Mouse (Mus musculus) ES-Bruce4 (cell line): ENCODE data around the gene Fam50b. TPM values are rescaled to one million over a fixed set of nuclear protein-coding genes. Genes with fewer than 3 reads are reported as not detected.

Source experiments
- H3K27ac ChIP-seq: 2 replicates; pipeline ENCODE4 v1.5.1; 2012; ENCODE audit warnings: low read length, inconsistent platforms; ENCODE audit not compliant: insufficient read depth
- H3K27me3 ChIP-seq: 2 replicates; pipeline ENCODE4 v1.6.1; 2012; ENCODE audit warnings: mild to moderate bottlenecking, low read length, inconsistent platforms; ENCODE audit not compliant: control insufficient read depth, poor library complexity, insufficient read depth, severe bottlenecking
- H3K36me3 ChIP-seq: 2 replicates; pipeline ENCODE4 v1.6.1; 2012; ENCODE audit warnings: inconsistent platforms, mild to moderate bottlenecking, low read length, moderate library complexity; ENCODE audit not compliant: control insufficient read depth, poor library complexity, insufficient read depth, severe bottlenecking
- H3K4me1 ChIP-seq: one replicate; pipeline ENCODE4 v1.8.1; 2011; ENCODE audit warnings: low read length; ENCODE audit not compliant: control insufficient read depth, insufficient read depth
- H3K4me3 ChIP-seq: 2 replicates; pipeline ENCODE4 v1.5.1; 2011; ENCODE audit warnings: low read depth, mild to moderate bottlenecking, low read length
- H3K9ac ChIP-seq: 2 replicates; pipeline ENCODE4 v1.6.1; 2012; ENCODE audit warnings: low read depth, mild to moderate bottlenecking, inconsistent platforms; ENCODE audit not compliant: poor library complexity, severe bottlenecking
- H3K9me3 ChIP-seq: replicated peaks from 2 replicates; pipeline ENCODE4 v1.6.1; 2012; ENCODE audit warnings: mild to moderate bottlenecking, low read length, inconsistent platforms; ENCODE audit not compliant: control insufficient read depth, poor library complexity, insufficient read depth, severe bottlenecking
- CTCF ChIP-seq: IDR thresholded peaks from one replicate; pipeline ENCODE4 v1.8.1; 2011; ENCODE audit warnings: low read depth, low read length
- EP300 ChIP-seq: IDR thresholded peaks from 2 replicates; pipeline ENCODE4 v1.6.1; 2011; ENCODE audit warnings: low read depth, low read length; ENCODE audit not compliant: insufficient read depth
- POLR2A ChIP-seq: IDR thresholded peaks from one replicate; pipeline ENCODE4 v1.8.1; 2011; ENCODE audit warnings: low read length; ENCODE audit not compliant: insufficient read depth
- polyA plus RNA-seq: library from polyadenylated mRNA; stranded (reverse); fragments of >200 nt; gene quantifications from 2 replicates; pipeline ENCODE4 v1.2.4, GENCODE M21; 2011; ENCODE audit warnings: low read depth; ENCODE audit not compliant: missing spikeins, insufficient read depth, insufficient read length

Gene Fam50b
- polyA plus RNA-seq, 1 experiment = not detected

DNA sequence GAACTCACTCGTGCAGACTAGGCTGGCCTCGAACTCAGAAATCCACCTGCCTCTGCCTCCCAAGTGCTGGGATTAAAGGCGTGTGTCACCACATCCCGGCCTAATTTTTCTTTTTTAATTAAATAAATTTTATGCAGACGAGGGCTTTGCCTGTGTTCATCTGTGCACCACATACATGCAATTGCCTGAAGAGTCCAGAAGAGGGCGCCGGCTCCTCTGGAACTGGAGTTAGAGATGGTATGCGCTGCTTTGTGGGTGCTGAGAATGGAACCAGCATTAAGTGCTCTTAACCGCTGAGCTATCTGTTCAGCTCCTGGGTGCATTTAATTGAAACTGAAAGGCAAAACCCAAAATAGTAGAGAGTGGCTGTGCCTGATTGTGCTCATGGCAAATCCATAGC, 6.6 kb downstream of the Fam50b start:
- H3K9ac ChIP-seq = no peak overlapping the region
- no peak overlapping the region; the same call in 1 of the 2 replicates for H3K27ac ChIP-seq
- no peaks in the 10 kb centered on the region for H3K36me3 ChIP-seq
- no peaks in the 10 kb centered on the region for H3K4me1 ChIP-seq
- H3K4me3 ChIP-seq = no peak overlapping the region
- no peaks in the 10 kb centered on the region for H3K9me3 ChIP-seq
- TF ChIP-seq POLR2A = no peak
- peak; percentile 66 for TF ChIP-seq CTCF
- no peak for TF ChIP-seq EP300
- H3K27me3 ChIP-seq = peaks cover 4% of the 10 kb centered on the region; the same call in 1 of the 2 replicates

DNA sequence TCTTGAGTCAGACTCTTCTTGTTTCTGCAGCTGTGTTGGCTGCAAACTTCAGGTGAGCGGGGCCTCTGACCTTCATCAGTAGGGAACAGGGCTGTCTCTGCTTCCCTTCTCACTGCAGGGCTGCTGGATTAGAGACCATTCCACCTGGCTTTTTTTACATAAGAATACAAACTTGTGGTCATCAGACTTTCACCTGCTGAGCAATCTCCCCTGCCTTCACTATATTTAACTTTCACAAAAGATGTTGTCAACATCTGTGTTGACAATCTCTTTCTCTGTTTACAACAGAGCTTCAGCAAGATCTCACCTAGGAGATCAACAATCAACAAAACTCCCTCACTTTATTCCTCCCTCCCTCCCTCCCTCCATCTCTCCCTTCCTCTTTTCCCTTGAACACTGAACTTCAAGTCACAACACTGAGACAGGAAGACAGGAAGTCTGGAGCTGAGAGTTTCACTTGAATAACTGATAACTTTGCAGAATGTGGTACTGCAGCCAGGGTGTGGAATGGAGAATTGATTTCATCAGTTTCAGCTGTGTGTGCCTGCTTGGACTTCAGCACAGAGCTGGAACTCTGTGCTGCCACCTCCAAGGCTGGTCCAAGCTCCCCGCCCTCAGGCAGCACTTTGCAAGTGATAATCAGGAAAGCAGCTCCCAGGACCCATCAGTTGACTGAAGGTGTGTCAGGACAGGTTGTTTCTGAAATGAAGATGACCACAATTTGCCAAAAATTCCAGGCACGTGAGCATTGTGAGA, 7.3 kb downstream of the Fam50b start:
- Histone ChIP-seq H3K36me3 (no peaks in the 10 kb centered on the region), H3K27me3 (peaks cover 6% of the 10 kb centered on the region; the same call in 1 of the 2 replicates), H3K4me3 (no peak overlapping the region), H3K4me1 (no peaks in the 10 kb centered on the region), H3K27ac (no peak overlapping the region; the same call in 1 of the 2 replicates), H3K9me3 (no peaks in the 10 kb centered on the region), H3K9ac (no peak overlapping the region)
- no peak for TF ChIP-seq POLR2A
- no peak for TF ChIP-seq CTCF
- TF ChIP-seq EP300 = peak; percentile 88

DNA sequence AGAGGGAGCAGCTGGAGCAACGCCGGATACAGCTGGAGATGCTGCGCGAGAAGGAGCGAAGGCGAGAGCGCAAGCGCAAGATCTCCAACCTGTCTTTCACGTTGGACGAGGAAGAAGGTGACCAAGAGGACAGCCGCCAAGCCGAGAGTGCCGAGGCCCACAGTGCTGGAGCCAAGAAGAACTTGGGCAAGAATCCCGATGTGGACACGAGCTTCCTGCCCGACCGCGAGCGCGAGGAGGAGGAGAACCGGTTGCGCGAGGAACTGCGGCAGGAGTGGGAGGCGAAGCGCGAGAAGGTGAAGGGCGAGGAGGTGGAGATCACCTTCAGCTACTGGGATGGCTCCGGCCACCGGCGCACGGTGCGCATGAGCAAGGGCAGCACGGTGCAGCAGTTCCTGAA, 12.2 kb downstream of the Fam50b start:
- Histone ChIP-seq H3K4me1 (no peaks in the 10 kb centered on the region), H3K36me3 (no peaks in the 10 kb centered on the region), H3K9me3 (0 out of 2 replicates have a peak, but pooled peaks cover 3% of the 10 kb centered on the region), H3K9ac (no peak overlapping the region), H3K27me3 (peaks cover 10% of the 10 kb centered on the region), H3K27ac (no peak overlapping the region), H3K4me3 (peak overlapping the region; percentile 59)
- TF ChIP-seq EP300 = no peak
- TF ChIP-seq POLR2A = no peak
- TF ChIP-seq CTCF = no peak

DNA sequence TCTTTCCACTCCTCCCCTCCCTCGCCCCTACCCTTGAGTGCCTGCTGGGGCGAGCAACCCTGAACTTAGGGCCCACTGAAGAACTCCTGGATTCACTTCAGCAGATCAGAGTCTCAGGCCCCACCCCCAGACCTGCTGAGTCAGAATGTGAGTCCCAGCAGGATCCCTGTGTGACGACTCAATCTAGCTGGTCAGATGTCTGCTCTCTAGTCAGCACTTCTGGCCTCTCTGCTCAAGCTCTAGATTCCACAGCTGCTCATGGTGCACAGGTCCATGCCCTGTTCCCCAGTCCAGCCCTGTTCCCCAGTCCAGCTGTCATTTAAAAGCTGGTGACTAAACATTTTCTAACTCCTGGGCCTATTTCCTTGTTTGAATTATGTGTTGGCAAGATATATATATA, 13.9 kb downstream of the Fam50b start:
- TF ChIP-seq EP300 = no peak
- H3K27ac ChIP-seq = no peak overlapping the region
- H3K9me3 ChIP-seq = 0 out of 2 replicates have a peak, but pooled peaks cover 3% of the 10 kb centered on the region
- H3K4me1 ChIP-seq = no peaks in the 10 kb centered on the region
- H3K36me3 ChIP-seq = no peaks in the 10 kb centered on the region
- H3K9ac ChIP-seq = no peak overlapping the region
- peaks cover 10% of the 10 kb centered on the region for H3K27me3 ChIP-seq
- H3K4me3 ChIP-seq = no peak overlapping the region

DNA sequence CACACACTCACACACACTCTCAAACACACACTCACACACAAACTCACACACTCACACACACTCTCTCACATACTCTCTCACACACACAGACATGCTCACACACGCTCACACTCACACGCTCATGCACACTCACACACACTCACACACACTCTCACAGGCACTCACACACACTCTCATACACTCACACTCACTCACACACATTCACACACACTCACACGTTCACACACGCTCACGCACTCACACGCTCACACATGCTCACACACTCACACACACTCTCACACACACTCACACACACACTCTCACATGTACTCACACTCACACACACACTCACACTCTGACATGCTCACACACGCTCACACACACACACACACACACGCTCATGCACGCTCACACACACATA, 24.6 kb downstream of the Fam50b start:
- Histone ChIP-seq H3K9me3 (no peaks in the 10 kb centered on the region), H3K9ac (no peak overlapping the region), H3K27ac (no peak overlapping the region), H3K4me3 (no peak overlapping the region), H3K4me1 (peaks cover 1% of the 10 kb centered on the region), H3K36me3 (no peaks in the 10 kb centered on the region), H3K27me3 (no peaks in the 10 kb centered on the region)
- TF ChIP-seq EP300 (no peak), CTCF (no peak), POLR2A (no peak)

DNA sequence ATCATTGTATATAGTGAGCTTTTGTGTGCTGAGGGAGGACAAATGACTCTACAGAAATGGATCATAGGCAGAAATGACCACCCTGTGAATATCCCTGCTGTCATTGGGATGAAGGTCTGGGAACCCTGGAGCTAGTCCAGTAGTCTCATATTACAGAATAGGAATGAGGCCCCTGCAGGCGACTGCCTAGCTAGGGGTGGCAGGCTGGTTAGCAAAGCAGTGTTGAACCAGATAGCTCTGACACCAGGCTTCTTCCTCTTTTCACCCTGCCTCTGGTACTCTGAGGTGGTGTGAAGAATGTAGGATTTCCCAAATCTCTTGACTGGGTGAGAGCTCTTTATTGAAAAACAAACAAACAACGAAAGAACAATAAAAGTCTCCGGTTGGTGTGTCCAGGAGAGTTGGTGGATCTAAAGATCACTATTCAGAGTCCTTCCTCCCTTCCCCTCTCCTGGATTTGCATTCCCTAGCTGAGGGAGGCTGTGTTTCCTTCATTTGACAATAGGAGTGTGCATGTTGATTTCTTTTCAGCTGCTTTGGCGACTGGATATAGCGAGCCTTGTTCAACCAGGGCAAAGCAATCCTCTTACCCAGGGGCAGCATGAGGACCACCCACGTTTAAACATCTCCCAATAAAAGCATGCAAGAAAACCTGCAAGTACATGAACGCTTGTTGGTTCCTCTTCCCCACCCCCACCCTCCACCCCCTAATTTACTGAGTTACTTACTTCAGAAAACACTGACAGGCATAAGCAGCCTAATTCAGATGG, 26.1 kb downstream of the Fam50b start:
- TF ChIP-seq POLR2A = no peak
- H3K27me3 ChIP-seq = no peaks in the 10 kb centered on the region
- no peaks in the 10 kb centered on the region for H3K36me3 ChIP-seq
- no peaks in the 10 kb centered on the region for H3K9me3 ChIP-seq
- H3K27ac ChIP-seq = no peak overlapping the region
- H3K4me3 ChIP-seq = no peak overlapping the region
- no peak overlapping the region for H3K9ac ChIP-seq
- H3K4me1 ChIP-seq = peaks cover 1% of the 10 kb centered on the region
